1 mouse cellular context compared by ENCODE assay signal in genomic region chr5:20940696-20941095, GRCm38 (mm10).
TF ChIP-seq lines count a peak whose summit lies in the region.

No protein-coding gene starts in this region.

TF ChIP-seq in MEL, 35 proteins besides CTCF, POLR2A, EP300 and RAD21 (continued from another document):
- TF ChIP-seq TCF12 (IDR thresholded peaks at IDR 0.05; ENCODE audit: low read depth, low read length), result no peak
- no peak for TF ChIP-seq MAX (IDR thresholded peaks at IDR 0.05; ENCODE audit: low read length)
